Mouse (Mus musculus) brain, embryonic 18.5 days (tissue): ENCODE results near the gene Gm3854.
"Not testable (repeated sequence)": the region's sequence is repeated elsewhere in the genome, so short reads cannot be mapped to it uniquely, and the experiment has no call there.

Experiments
- DNase-seq: peaks from one replicate; pipeline ENCODE4 v3.0.0-alpha.2; 2012; ENCODE audit warnings: low read depth, low spot score

Gene Gm3854

DNA sequence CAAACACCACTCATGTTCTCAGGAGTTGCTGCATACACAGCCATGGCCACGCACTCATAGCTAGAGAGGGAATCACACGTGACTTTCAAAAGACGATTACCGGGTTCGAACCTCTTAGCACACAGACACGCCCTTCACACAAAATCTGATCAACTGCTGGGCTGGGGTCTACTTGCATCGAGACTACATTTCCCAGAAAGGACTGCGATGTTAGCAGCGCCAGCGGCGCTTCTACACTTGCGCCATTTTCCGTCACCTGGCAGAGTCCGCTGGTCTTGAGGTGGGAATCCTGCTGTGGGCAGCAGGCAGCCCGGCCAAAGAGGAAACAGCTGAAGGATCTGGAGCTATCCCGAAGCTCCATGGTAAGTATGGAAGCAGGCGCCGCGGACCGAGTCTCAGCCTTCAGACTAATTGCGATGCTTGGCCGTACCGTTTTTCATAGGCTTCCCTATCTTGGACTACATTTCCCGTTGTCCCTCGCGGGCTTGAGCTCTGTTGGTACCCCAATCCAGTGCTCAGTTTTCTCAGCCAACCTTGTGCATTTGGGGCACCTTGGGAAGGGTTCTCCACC is at the start of gene Gm3854:
Gene Gm3854, plus strand, starts transcription at position 259 of the 571 bp plus-strand sequence.
- DNase-seq = peak; percentile 81

GRCm38 (mm10) chr7:6300796-6301195 is 42.8 kb upstream of the Gm3854 start:
- DNase-seq = not testable (repeated sequence)

GRCm38 (mm10) chr7:6330458-6331232 is 12.9 kb upstream of the Gm3854 start:
- no peak for DNase-seq

DNA sequence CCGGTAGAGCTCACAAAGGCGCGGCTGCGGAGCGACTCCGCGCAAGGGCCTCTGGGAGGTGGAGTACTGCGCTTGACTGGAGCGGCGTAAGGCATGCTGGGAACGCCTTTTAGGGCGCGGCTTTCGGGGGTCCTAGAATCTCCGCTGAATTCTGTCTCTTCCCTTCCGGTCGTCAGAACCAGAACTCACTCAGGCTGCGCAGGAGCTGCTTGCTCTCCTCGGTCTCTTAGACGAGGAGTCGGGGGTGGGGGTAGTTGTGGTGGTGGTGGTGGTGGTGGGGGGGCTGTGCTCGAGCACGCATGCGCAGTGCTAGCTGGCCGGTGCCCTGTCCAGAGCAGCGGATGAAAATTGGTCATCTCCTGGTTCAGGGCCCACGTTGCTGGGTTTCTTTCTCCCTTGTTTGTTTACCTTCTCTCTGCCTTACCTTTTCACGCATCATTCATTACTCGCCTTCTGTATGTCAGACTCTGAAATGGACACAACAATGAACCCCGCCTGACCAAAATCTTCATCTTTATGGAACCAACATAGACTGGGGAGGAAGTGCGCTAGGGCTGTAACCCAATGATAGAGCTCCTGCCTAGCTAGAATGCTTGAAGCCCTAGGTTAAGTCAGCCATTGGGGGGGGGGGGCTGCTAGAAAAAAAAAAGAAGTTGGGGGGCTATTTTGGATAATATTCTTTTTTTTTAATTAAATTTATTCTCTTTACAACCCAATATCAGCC is 12.2 kb upstream of the Gm3854 start, which contains the start of gene Zfp583:
Gene Zfp583, minus strand, starts transcription at position 53 of the 724 bp plus-strand sequence.
- peak; percentile 83 for DNase-seq

- DNase-seq = no peak
Measured at GRCm38 (mm10) chr7:6339865-6340264, 3.7 kb upstream of the Gm3854 start.

DNA sequence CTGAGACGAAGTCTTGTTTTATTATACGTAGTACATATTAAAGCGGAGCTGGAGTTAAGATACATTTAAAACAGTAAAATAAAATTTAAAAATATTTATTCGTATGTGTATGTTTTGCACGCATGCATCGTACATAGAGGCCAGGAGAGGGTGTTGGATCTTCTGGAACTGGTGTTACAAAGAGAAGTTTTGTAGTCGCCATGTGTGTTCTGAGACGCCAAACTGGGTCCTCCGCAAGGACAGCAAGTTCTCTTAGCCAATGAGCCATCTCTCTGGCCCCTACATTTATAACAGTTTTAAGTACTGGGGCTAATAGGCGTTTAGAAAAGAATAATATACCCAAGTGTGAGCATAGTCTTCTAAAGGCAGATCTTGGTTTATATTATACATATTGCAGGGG is 565 bp downstream of the Gm3854 start:
- no peak for DNase-seq

- no peak for DNase-seq
Measured at GRCm38 (mm10) chr7:6358121-6358520, 14.6 kb downstream of the Gm3854 start.

GRCm38 (mm10) chr7:6358937-6359590 is 15.5 kb downstream of the Gm3854 start:
- peak; percentile 59 for DNase-seq

- no peak for DNase-seq
Measured at GRCm38 (mm10) chr7:6360477-6361060, 17.0 kb downstream of the Gm3854 start.

DNA sequence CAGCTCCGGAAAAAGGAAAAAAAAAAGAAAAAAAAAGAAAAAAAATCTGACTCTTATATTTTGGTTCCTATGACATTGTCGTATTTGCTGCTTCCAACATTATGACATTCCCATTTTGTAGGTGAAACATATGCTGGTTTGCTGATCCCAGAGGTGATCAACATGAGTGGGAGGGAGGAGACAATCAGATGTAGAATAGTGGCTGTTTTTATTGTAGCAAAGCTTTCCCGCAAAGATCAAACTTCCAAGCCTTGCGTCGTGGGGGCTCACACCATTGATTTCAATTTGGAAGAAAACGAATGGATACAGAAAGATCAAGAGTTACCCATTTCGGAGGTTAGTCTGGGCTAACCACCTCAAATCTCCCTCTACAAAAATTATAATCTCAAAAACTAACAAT is 18.2 kb downstream of the Gm3854 start:
- DNase-seq = no peak

GRCm38 (mm10) chr7:6362268-6363046 is 18.9 kb downstream of the Gm3854 start:
- peak; percentile 99 for DNase-seq

GRCm38 (mm10) chr7:6363047-6363488 is 19.5 kb downstream of the Gm3854 start, which contains the start of gene Zfp78:
Gene Zfp78, plus strand, starts transcription at chr7:6363280.
- DNase-seq = peak; percentile 93

- DNase-seq = no peak
Measured at GRCm38 (mm10) chr7:6364761-6365160, 21.2 kb downstream of the Gm3854 start.

DNA sequence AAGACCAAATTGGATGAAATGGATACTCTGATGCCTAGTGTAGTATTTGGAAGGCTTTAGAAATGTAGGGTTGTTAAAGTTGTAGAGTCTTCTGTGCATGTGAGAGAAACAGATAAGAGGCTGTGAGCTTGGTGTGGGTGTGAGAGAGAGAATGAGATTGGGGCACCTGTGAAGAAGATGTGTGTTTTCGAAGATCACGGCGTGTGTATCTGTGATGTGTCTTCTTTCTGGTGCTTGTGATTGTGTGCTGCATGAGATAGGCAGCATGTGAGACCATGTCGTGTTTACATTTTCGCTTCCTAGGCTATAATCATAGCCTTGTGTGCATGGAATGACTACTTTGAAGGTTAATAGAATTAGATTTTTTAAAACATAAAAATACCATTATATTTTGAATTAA is 23.6 kb downstream of the Gm3854 start:
- no peak for DNase-seq

- not testable (repeated sequence) for DNase-seq
Measured at GRCm38 (mm10) chr7:6368146-6368545, 24.6 kb downstream of the Gm3854 start.

DNA sequence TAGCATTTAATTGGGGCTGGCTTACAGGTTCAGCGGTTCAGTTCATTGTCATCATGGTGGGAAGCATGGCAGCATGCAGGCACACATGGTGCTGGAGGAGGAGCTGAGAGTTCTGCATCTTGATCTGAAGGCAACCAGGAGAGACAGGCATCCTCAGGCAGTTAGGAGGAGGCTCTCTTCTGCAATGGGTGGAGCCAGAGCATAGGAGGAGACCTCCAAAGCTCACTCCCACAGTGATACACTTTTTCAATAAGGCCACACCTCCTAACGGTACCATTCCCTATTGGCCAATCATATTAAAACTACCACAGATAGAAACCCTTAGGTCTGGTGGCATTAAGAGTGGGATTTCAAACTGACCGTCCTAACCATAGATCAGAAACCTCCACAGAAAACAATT is 25.9 kb downstream of the Gm3854 start:
- DNase-seq = no peak

DNA sequence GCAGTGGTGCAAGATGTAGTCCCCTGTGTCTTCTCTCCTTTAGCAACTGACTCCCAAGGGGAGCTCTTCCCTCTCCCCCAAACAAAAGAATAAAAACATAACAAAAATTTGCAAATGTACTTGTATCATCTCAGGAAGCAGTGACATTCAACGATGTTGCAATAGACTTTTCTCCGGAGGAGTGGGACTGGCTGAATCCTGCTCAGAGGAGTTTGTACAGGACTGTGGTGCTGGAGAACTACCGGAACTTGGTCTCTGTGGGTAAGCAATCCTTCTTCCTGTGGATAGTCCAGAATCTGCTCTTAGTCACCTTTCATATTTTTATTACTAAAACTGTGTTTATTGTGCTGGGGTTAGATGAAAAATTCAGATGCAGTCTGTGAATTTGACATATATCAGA is 29.4 kb downstream of the Gm3854 start:
- no peak for DNase-seq

DNA sequence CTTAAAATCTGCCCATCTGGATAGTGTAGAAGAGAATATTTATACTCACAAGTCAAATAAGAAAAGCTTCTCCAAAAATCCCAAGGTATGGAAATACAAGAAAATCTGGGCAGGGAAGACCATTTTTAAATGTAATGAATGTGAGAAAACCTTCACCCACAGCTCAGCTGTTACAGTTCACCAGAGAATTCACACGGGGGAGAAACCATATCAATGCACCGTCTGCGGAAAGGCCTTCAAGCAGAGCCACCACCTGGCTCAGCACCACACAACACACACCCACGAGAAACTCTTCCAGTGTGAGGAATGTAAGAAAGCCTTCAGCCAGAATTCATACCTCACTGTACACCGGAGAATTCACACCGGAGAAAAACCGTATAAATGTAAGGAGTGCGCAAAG is 34.9 kb downstream of the Gm3854 start:
- no peak for DNase-seq

GRCm38 (mm10) chr7:6381431-6381830 is 37.9 kb downstream of the Gm3854 start:
- DNase-seq = no peak

DNA sequence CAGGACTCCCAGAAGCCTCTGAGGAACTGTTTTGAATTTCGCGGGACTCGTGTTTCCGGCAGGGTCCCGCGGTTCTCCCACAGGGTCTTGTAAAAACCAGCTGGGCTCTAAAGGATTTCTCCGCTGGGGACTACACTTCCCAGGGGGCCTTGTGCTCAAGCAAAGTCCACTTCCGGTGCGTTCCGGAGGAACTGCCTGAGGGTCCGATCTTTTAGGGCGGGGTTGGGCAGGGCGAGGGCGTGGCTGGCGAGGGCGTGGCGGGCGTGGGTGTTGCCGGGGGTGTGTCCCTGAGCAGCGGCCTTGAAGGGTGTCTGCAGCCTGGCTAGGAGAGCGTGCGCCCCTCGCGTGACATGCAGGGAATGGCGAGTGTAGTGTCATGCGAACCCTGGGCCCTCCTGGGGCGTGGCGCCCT is 39.5 kb downstream of the Gm3854 start, which contains the start of gene Zfp28:
Gene Zfp28, plus strand, starts transcription at position 252 of the 412 bp plus-strand sequence.
- peak; percentile 91 for DNase-seq

- DNase-seq = no peak
Measured at GRCm38 (mm10) chr7:6384011-6384410, 40.5 kb downstream of the Gm3854 start.
